Mouse (Mus musculus) large intestine, adult 2 months (tissue): ENCODE data around the gene Slc22a12. TPM values are rescaled to one million over a fixed set of nuclear protein-coding genes. Genes with fewer than 3 reads are reported as not detected.

Source experiments
- DNase-seq: peaks from one replicate; pipeline ENCODE4 v3.0.0-alpha.2; 2012; ENCODE audit warnings: low read depth, low spot score
- WGBS: fragments of 180-500 bp; shearing (Covaris S2); methylation state at CpG from one replicate; pipeline ENCODE4 v1.1.7; 2018; 5-methylcytosine and 5-hydroxymethylcytosine counted together
- polyA plus RNA-seq: library from polyadenylated mRNA; depleted of rRNA; stranded (reverse); fragments of >200 nt; gene quantifications from 2 replicates; pipeline ENCODE4 v1.2.3, GENCODE M21; 2012

The Slc22a12 gene
- polyA plus RNA-seq, 1 experiment = 0.15 TPM

GRCm38 (mm10) chr19:6522289-6522688 is 20.5 kb downstream of the Slc22a12 start:
- no peak for DNase-seq
- WGBS = 87% methylated on average over 14 of the region's 14 CpGs

- WGBS = 67% methylated on average over 3 of the region's 3 CpGs
- DNase-seq = no peak
Measured at GRCm38 (mm10) chr19:6521630-6522029, 21.2 kb downstream of the Slc22a12 start.

- no peak for DNase-seq
- 68% methylated on average over 2 of the region's 2 CpGs for WGBS
Measured at GRCm38 (mm10) chr19:6519483-6519882, 23.3 kb downstream of the Slc22a12 start.

GRCm38 (mm10) chr19:6518601-6519000 is 24.2 kb downstream of the Slc22a12 start:
- 63% methylated on average over 5 of the region's 5 CpGs for WGBS
- no peak for DNase-seq

GRCm38 (mm10) chr19:6516153-6516552 is 26.7 kb downstream of the Slc22a12 start:
- no peak for DNase-seq
- 58% methylated on average over 8 of the region's 8 CpGs for WGBS

GRCm38 (mm10) chr19:6515448-6515847 is 27.4 kb downstream of the Slc22a12 start:
- DNase-seq = no peak
- WGBS = 59% methylated on average over 5 of the region's 5 CpGs

GRCm38 (mm10) chr19:6514940-6515339 is 27.9 kb downstream of the Slc22a12 start:
- DNase-seq = no peak
- WGBS = 45% methylated on average over 6 of the region's 6 CpGs

GRCm38 (mm10) chr19:6513389-6514139 is 29.3 kb downstream of the Slc22a12 start:
- DNase-seq = no peak
- WGBS = 18% methylated on average over 15 of the region's 15 CpGs

- no peak for DNase-seq
- 81% methylated on average over 2 of the region's 2 CpGs for WGBS
Measured at GRCm38 (mm10) chr19:6510546-6510945, 32.3 kb downstream of the Slc22a12 start.

GRCm38 (mm10) chr19:6509881-6510280 is 33.0 kb downstream of the Slc22a12 start:
- WGBS = 61% methylated on average over 10 of the region's 10 CpGs
- no peak for DNase-seq

GRCm38 (mm10) chr19:6507393-6507792 is 35.4 kb downstream of the Slc22a12 start:
- 30% methylated on average over 10 of the region's 10 CpGs for WGBS
- no peak for DNase-seq

GRCm38 (mm10) chr19:6504656-6505045 is 38.2 kb downstream of the Slc22a12 start:
- 78% methylated on average over 12 of the region's 12 CpGs for WGBS
- DNase-seq = no peak

- 13% methylated on average over 16 of the region's 16 CpGs for WGBS
- no peak for DNase-seq
Measured at GRCm38 (mm10) chr19:6503926-6504655, 38.7 kb downstream of the Slc22a12 start.

- DNase-seq = peak; percentile 21
- 3% methylated on average over 20 of the region's 20 CpGs for WGBS
Measured at GRCm38 (mm10) chr19:6502543-6503319, 40.1 kb downstream of the Slc22a12 start.

GRCm38 (mm10) chr19:6502035-6502541 is 40.7 kb downstream of the Slc22a12 start:
- WGBS = 1% methylated on average over 25 of the region's 25 CpGs
- DNase-seq = no peak

- no peak for DNase-seq
- 11% methylated on average over 2 of the region's 2 CpGs for WGBS
Measured at GRCm38 (mm10) chr19:6500636-6501025, 42.2 kb downstream of the Slc22a12 start.

GRCm38 (mm10) chr19:6499860-6500635 is 42.8 kb downstream of the Slc22a12 start:
- no peak for DNase-seq
- WGBS = 53% methylated on average over 6 of the region's 6 CpGs

- WGBS = 6% methylated on average over 32 of the region's 38 CpGs
- DNase-seq = no peak
Measured at GRCm38 (mm10) chr19:6498350-6499131, 44.3 kb downstream of the Slc22a12 start.

GRCm38 (mm10) chr19:6497803-6498202 is 45.0 kb downstream of the Slc22a12 start:
- 2% methylated on average over 38 of the region's 39 CpGs for WGBS
- no peak for DNase-seq
